Mouse (Mus musculus): ENCODE measurements at regions not wholly inside any gene's neighbourhood (a gene's known extent, or its start where the extent isn't known, plus 50 kb on each side); places are given as distances from the start of the nearest gene placed in this dataset.

DNA sequence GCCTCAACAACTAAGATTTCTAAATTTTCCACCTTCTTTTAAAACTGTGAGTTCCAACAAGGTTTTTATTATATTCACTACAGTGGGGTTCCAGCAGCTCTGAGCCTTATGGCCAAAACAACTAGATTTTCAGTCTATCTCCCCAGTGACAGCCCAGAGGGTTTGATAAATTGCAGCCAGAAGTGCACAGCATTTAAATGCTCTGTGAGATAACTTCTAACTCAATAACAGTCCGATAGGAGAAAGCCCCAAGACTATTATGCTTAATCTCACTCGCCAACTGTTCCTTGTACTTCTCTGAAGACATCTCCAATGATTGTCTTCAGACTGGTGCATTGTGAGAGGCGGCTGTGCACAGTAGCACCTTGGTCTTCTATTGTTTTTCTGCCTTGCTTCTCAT lies 2774.5 kb upstream of the Gm7489 start:
- no peaks in the 10 kb centered on the region for H3K4me1 ChIP-seq (ENCODE audit: control insufficient read depth, insufficient read depth, low read length)
- H3K36me3 ChIP-seq (ENCODE audit: control insufficient read depth, insufficient read depth, low read length): no peaks in the 10 kb centered on the region
- H3K4me2 ChIP-seq: no peak overlapping the region
- H3K4me3 ChIP-seq (ENCODE audit: low read depth, low read length): no peak overlapping the region
- ATAC-seq (replicated peaks; ENCODE audit: insufficient number of reproducible peaks, low FRiP score, low TSS enrichment): no peak
- 51% methylated on average over 3 of the region's 3 CpGs for WGBS (ENCODE audit: insufficient replicate concordance)
- H3K9me3 ChIP-seq (replicated peaks; ENCODE audit: control insufficient read depth, low read length): no peaks in the 10 kb centered on the region
- H3K9ac ChIP-seq (ENCODE audit: low read depth, low read length): no peak overlapping the region
- no peak overlapping the region for H3K27ac ChIP-seq (ENCODE audit: low read depth, low read length)
- H3K27me3 ChIP-seq (ENCODE audit: control insufficient read depth, insufficient read depth, low read length): no peaks in the 10 kb centered on the region

DNA sequence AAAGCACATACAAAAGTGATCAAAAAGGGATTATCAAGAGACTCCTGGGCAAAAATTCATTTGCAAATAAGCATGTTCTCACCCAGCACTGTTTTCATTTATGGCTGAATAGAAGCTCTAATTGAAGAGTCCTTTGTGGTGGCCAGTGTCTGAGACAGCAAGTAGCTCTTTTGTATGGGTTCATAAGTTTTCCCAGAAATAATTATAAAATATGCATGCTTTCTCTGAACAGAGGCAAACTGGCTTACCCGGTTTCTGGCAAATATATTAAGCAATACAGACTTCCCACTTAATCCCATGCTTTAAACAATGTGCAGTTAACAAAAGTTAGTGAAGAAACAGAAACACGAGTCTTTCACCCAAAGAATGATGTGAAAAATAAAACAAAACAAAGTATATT lies 2758.8 kb upstream of the Gm7489 start:
- H3K36me3 ChIP-seq (ENCODE audit: control insufficient read depth, insufficient read depth, low read length): no peaks in the 10 kb centered on the region
- no peak for ATAC-seq (replicated peaks; ENCODE audit: insufficient number of reproducible peaks, low FRiP score, low TSS enrichment)
- WGBS (ENCODE audit: insufficient replicate concordance): 77% methylated on average over 2 of the region's 2 CpGs
- no peaks in the 10 kb centered on the region for H3K4me1 ChIP-seq (ENCODE audit: control insufficient read depth, insufficient read depth, low read length)
- H3K4me3 ChIP-seq (ENCODE audit: low read depth, low read length): no peak overlapping the region
- H3K9ac ChIP-seq (ENCODE audit: low read depth, low read length): no peak overlapping the region
- H3K27ac ChIP-seq (ENCODE audit: low read depth, low read length): no peak overlapping the region
- no peaks in the 10 kb centered on the region for H3K9me3 ChIP-seq (replicated peaks; ENCODE audit: control insufficient read depth, low read length)
- H3K27me3 ChIP-seq (ENCODE audit: control insufficient read depth, insufficient read depth, low read length): peaks cover 20% of the 10 kb centered on the region
- no peak overlapping the region for H3K4me2 ChIP-seq

DNA sequence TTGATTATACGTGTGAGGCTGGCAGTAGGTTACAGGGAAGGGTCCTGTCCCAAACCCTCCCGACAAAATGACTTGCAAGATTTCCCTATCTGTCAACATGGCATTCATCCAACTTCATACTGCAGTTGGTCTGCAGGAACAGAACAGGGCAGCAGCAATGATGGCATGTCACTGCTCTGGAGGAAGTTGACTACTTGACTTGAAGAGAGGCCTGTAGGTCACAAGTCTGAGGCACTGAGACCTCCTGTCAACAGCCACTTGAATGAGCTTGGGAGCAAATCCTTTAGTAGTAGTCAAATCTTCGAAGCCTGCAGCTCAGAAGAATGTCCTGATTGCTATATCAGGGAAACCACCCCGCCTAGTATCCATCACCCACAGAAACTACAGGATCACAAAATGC lies 2753.7 kb upstream of the Gm7489 start:
- Histone ChIP-seq H3K9ac (ENCODE audit: low read depth, low read length) (no peak overlapping the region), H3K9me3 (replicated peaks; ENCODE audit: control insufficient read depth, low read length) (no peaks in the 10 kb centered on the region), H3K27me3 (ENCODE audit: control insufficient read depth, insufficient read depth, low read length) (peaks cover 35% of the 10 kb centered on the region), H3K27ac (ENCODE audit: low read depth, low read length) (no peak overlapping the region), H3K4me3 (ENCODE audit: low read depth, low read length) (no peak overlapping the region), H3K36me3 (ENCODE audit: control insufficient read depth, insufficient read depth, low read length) (no peaks in the 10 kb centered on the region), H3K4me1 (ENCODE audit: control insufficient read depth, insufficient read depth, low read length) (no peaks in the 10 kb centered on the region), H3K4me2 (no peak overlapping the region)
- 22% methylated on average over 4 of the region's 4 CpGs for WGBS (ENCODE audit: insufficient replicate concordance)
- no peak; the same call in 1 of the 2 replicates for ATAC-seq (replicated peaks; ENCODE audit: insufficient number of reproducible peaks, low FRiP score, low TSS enrichment)

DNA sequence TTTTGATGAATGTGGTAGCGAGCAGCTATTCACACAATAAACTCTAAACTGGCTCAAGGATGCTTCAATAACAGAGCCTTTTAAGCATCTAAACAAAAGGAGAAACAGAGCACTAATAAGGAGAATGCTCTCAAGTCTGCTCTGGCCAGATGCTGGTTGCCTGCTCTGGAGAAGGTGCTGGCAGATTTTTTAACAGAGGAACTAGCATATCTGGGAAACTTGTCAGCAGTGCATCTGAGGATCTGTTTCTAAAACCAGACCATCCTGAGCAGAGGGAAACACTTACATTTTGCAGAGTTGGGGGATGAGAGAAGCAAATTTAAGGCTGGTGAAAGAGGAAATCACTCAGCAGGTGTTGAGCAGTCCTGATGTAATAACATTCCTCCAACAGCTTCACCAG lies 2748.6 kb upstream of the Gm7489 start:
- Histone ChIP-seq H3K36me3 (ENCODE audit: control insufficient read depth, insufficient read depth, low read length) (no peaks in the 10 kb centered on the region), H3K4me1 (ENCODE audit: control insufficient read depth, insufficient read depth, low read length) (no peaks in the 10 kb centered on the region), H3K9me3 (replicated peaks; ENCODE audit: control insufficient read depth, low read length) (no peaks in the 10 kb centered on the region), H3K27me3 (ENCODE audit: control insufficient read depth, insufficient read depth, low read length) (peaks cover 35% of the 10 kb centered on the region), H3K9ac (ENCODE audit: low read depth, low read length) (no peak overlapping the region), H3K27ac (ENCODE audit: low read depth, low read length) (no peak overlapping the region), H3K4me2 (no peak overlapping the region), H3K4me3 (ENCODE audit: low read depth, low read length) (no peak overlapping the region)
- no peak for ATAC-seq (replicated peaks; ENCODE audit: insufficient number of reproducible peaks, low FRiP score, low TSS enrichment)
- 46% methylated on average over 1 of the region's 1 CpGs for WGBS (ENCODE audit: insufficient replicate concordance)

DNA sequence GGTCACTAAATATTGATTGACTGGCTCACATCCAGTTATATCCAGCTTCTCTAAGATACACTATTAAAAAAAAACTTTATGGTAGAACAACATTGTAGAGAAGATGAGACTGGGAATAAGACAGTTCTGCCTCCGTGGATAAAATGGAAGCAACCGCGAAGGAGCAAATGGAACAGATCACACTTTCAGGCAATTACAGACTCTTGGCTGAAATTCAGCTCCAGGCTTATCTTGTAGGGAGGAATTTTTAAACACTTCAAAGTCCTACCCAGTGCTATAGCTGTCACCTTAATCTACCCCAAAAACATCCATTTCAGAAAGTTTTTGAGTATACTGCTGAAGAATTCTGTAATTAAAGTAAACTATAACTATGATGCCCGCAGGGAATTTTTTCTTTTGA lies 2745.2 kb upstream of the Gm7489 start:
- Histone ChIP-seq H3K27ac (ENCODE audit: low read depth, low read length) (no peak overlapping the region), H3K9me3 (replicated peaks; ENCODE audit: control insufficient read depth, low read length) (no peaks in the 10 kb centered on the region), H3K36me3 (ENCODE audit: control insufficient read depth, insufficient read depth, low read length) (no peaks in the 10 kb centered on the region), H3K4me3 (ENCODE audit: low read depth, low read length) (no peak overlapping the region), H3K4me1 (ENCODE audit: control insufficient read depth, insufficient read depth, low read length) (no peaks in the 10 kb centered on the region), H3K27me3 (ENCODE audit: control insufficient read depth, insufficient read depth, low read length) (peaks cover 19% of the 10 kb centered on the region), H3K4me2 (no peak overlapping the region), H3K9ac (ENCODE audit: low read depth, low read length) (no peak overlapping the region)
- 42% methylated on average over 4 of the region's 4 CpGs for WGBS (ENCODE audit: insufficient replicate concordance)
- no peak for ATAC-seq (replicated peaks; ENCODE audit: insufficient number of reproducible peaks, low FRiP score, low TSS enrichment)

DNA sequence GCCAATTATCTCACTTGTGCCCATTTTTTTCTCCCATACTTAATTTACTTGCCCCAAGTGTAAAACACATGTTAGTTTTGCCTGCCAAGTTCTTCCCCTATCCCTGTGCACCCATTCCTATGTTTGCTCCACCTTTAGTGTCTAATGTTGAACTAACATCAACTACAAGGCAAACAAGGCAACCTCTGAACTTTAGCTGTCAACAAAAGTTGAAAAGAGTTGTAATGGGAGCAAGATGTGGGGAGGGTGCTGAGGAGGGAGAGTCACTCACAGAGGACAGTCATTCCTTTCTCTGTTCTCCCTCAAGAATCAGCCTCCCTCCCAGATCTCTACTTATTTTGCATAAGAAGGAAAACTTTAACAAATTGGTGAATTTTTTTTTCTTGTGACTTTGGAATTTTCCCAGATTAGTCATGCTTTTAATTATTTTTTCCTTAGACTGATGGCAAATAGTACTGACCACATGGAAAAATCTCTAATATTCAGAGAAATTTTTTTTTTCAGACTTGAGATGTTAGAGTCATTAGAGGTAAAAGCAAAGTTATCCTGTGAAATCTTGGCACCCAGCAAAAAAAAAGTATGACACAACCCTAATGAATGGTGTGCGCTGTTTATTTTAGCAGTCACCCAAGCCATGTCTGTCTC lies 2710.6 kb upstream of the Gm7489 start:
- ATAC-seq (replicated peaks; ENCODE audit: insufficient number of reproducible peaks, low FRiP score, low TSS enrichment): no peak
- no peaks in the 10 kb centered on the region for H3K36me3 ChIP-seq (ENCODE audit: control insufficient read depth, insufficient read depth, low read length)
- H3K4me3 ChIP-seq (ENCODE audit: low read depth, low read length): no peak overlapping the region
- 86% methylated on average over 1 of the region's 1 CpGs for WGBS (ENCODE audit: insufficient replicate concordance)
- H3K9ac ChIP-seq (ENCODE audit: low read depth, low read length): no peak overlapping the region
- no peak overlapping the region for H3K27ac ChIP-seq (ENCODE audit: low read depth, low read length)
- H3K4me2 ChIP-seq: no peak overlapping the region
- H3K9me3 ChIP-seq (replicated peaks; ENCODE audit: control insufficient read depth, low read length): no peaks in the 10 kb centered on the region
- no peaks in the 10 kb centered on the region for H3K4me1 ChIP-seq (ENCODE audit: control insufficient read depth, insufficient read depth, low read length)
- no peaks in the 10 kb centered on the region for H3K27me3 ChIP-seq (ENCODE audit: control insufficient read depth, insufficient read depth, low read length)

DNA sequence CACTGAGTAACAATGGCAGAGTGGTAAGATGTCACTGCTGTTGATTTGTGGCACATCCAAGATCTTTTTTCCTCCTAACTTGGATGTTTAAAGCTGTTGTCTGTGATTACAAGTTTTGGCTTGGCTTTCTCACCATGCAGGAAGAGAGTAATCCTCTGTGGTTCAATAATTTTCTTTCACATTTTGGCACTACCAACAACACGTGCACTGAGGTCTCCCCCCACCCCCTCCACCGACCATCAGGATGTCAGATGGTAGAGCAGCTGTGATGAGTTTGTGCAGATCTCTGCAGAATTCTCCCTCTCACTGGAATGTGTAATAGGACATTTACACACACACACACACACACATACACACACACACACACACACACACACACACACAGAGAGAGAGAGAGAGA lies 2708.2 kb upstream of the Gm7489 start:
- no peaks in the 10 kb centered on the region for H3K9me3 ChIP-seq (replicated peaks; ENCODE audit: control insufficient read depth, low read length)
- H3K27me3 ChIP-seq (ENCODE audit: control insufficient read depth, insufficient read depth, low read length): no peaks in the 10 kb centered on the region
- no peak overlapping the region for H3K4me2 ChIP-seq
- H3K4me1 ChIP-seq (ENCODE audit: control insufficient read depth, insufficient read depth, low read length): no peaks in the 10 kb centered on the region
- no peak overlapping the region for H3K4me3 ChIP-seq (ENCODE audit: low read depth, low read length)
- no peak for ATAC-seq (replicated peaks; ENCODE audit: insufficient number of reproducible peaks, low FRiP score, low TSS enrichment)
- no peak overlapping the region for H3K9ac ChIP-seq (ENCODE audit: low read depth, low read length)
- H3K36me3 ChIP-seq (ENCODE audit: control insufficient read depth, insufficient read depth, low read length): no peaks in the 10 kb centered on the region
- no peak overlapping the region for H3K27ac ChIP-seq (ENCODE audit: low read depth, low read length)
- 60% methylated on average over 2 of the region's 2 CpGs for WGBS (ENCODE audit: insufficient replicate concordance)

DNA sequence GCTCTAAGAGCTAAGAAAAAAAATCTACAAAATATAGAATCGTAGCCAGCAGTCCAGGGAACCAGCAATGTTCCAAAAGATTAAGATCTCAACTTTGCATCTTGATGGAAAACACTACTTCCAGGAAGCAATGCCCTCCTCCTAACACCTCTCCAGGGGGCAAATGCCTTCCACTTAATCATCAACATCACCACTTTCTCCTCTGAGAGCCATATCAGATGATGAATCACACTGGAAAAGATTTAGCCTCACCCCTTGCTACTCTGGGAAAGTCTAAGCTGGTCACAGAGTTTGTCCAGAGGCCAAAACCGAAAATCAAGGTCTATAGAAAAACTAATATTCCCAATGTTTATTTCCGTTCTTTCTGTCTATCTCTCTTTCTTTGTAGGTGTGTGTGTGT lies 2695.6 kb upstream of the Gm7489 start:
- no peaks in the 10 kb centered on the region for H3K9me3 ChIP-seq (replicated peaks; ENCODE audit: control insufficient read depth, low read length)
- H3K4me2 ChIP-seq: no peak overlapping the region
- H3K36me3 ChIP-seq (ENCODE audit: control insufficient read depth, insufficient read depth, low read length): no peaks in the 10 kb centered on the region
- 66% methylated on average over 3 of the region's 3 CpGs for WGBS (ENCODE audit: insufficient replicate concordance)
- no peak for ATAC-seq (replicated peaks; ENCODE audit: insufficient number of reproducible peaks, low FRiP score, low TSS enrichment)
- no peak overlapping the region for H3K27ac ChIP-seq (ENCODE audit: low read depth, low read length)
- H3K27me3 ChIP-seq (ENCODE audit: control insufficient read depth, insufficient read depth, low read length): no peaks in the 10 kb centered on the region
- no peak overlapping the region for H3K4me3 ChIP-seq (ENCODE audit: low read depth, low read length)
- H3K9ac ChIP-seq (ENCODE audit: low read depth, low read length): no peak overlapping the region
- no peaks in the 10 kb centered on the region for H3K4me1 ChIP-seq (ENCODE audit: control insufficient read depth, insufficient read depth, low read length)

DNA sequence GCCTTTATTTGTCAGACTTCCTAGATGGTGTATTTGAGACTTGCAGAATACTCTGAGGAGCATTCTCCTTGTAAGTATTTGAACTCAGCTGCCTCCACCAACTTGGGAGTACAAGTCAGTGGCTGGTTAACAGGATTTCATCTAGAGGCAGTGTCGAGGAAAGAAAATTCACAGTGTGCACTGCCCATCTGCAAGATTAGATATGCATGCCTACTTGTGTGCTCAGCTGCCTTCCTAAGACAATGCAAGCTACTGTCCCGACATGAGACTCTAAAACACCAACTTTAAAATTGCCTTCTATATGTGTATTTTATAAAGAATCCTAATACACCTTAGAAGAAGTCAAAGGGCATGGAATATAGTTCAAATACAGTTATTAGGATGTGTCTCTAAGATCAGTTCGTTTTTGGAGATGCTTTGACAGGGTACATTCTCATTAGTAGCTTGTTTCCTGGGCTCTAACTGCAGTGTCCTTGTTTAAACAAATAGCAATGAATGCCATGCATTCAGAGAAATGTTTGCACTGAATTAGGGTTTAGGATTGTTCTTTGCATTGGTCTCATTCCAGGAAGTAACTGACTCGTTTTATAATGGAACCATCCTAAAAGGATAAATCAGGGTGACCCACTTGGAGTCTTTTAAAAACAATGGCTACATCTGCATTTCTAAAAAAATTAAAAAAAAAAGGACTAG lies 2687.1 kb upstream of the Gm7489 start:
- H3K27me3 ChIP-seq (ENCODE audit: control insufficient read depth, insufficient read depth, low read length): no peaks in the 10 kb centered on the region
- no peaks in the 10 kb centered on the region for H3K36me3 ChIP-seq (ENCODE audit: control insufficient read depth, insufficient read depth, low read length)
- H3K9ac ChIP-seq (ENCODE audit: low read depth, low read length): no peak overlapping the region
- no peaks in the 10 kb centered on the region for H3K9me3 ChIP-seq (replicated peaks; ENCODE audit: control insufficient read depth, low read length)
- WGBS (ENCODE audit: insufficient replicate concordance): 45% methylated on average over 4 of the region's 4 CpGs
- no peak overlapping the region for H3K27ac ChIP-seq (ENCODE audit: low read depth, low read length)
- no peak overlapping the region for H3K4me2 ChIP-seq
- no peak overlapping the region for H3K4me3 ChIP-seq (ENCODE audit: low read depth, low read length)
- H3K4me1 ChIP-seq (ENCODE audit: control insufficient read depth, insufficient read depth, low read length): no peaks in the 10 kb centered on the region
- no peak for ATAC-seq (replicated peaks; ENCODE audit: insufficient number of reproducible peaks, low FRiP score, low TSS enrichment)
